Mouse (Mus musculus): ENCODE measurements around the gene Gla.

The Gla gene

DNA sequence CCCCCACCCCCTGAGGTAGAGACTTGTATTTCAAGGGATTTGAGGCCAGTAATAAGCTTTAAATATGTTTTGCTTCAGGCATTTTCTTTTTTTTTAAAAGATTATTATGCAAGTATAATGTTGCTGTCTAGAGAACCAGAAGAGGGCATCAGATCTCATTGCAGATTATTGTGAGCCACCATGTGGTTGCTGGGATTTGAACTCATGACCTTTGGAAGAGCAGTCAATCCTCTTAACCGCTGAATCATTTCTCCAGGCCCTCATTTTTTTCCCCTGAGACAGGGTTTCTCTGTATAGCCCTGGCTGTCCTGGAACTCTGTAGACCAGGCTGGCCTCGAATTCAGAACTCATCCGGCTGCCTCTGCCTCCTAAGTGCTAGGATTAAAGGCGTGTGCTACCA is 12.7 kb downstream of the Gla start:
- no peak for DNase-seq

DNA sequence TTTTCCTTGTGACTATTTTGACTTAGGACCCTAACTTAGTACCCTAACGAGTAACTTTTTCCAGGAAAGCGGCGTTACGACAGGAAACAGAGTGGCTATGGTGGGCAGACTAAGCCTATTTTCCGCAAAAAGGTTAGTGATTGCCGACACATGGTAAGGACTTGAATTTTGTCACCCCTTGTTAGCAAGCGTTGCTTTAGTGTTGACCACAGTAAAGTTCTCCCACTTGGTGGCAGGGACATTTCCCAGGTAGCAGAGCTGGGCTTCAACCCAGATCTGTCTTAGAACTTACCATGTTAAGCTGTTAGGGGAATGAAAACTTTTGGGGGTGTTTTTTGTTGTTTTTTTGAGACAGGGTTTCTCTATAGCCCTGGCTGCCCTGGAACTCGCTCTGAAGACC is 14.5 kb downstream of the Gla start:
- no peak for DNase-seq

DNA sequence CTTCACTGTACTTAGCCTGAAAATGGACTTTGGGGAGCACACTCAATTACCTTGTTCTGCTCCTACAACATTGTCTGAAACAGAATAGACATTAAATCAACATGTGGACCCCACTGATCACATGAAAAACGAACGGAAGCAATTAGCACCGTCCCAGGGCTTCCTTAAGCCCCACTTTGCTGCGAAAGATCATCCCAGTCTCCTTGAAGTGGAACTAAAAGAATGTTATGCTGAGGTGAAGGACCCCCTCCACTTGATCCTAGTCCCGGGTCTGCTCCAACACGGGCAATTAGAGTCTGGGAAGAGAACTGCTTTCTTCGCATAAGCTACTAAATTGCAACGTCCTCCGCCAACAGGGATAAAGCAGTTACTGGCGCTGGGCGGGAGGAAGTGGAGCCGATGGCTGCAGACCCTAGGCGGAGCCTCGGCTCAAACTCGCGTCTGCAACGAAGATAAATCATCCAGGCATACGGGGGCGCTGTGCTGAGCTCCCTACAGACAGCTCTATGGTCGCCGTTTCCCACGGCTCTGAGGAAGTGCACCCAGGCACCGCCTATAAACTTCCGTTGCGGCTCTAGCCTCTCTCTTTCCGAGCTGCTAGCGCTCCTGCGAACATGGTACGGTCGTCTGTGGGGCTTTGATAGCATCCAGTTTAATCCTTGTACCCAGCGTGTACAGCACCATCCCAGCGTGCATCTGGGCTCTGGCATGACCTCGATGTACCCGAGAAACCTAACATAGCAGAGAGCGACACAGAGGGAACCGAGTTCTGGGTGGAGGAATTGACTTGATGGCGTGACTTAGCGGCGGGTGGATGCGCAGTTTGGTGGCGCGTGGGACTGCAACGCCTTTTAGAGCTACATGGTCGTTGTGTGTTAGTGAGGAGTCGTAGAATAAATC is 15.6 kb downstream of the Gla start, which contains the start of gene Rpl36a:
Gene Rpl36a (plus strand): TSS at position 552 of the 900 bp plus-strand sequence.
- DNase-seq: peak; percentile 93

DNA sequence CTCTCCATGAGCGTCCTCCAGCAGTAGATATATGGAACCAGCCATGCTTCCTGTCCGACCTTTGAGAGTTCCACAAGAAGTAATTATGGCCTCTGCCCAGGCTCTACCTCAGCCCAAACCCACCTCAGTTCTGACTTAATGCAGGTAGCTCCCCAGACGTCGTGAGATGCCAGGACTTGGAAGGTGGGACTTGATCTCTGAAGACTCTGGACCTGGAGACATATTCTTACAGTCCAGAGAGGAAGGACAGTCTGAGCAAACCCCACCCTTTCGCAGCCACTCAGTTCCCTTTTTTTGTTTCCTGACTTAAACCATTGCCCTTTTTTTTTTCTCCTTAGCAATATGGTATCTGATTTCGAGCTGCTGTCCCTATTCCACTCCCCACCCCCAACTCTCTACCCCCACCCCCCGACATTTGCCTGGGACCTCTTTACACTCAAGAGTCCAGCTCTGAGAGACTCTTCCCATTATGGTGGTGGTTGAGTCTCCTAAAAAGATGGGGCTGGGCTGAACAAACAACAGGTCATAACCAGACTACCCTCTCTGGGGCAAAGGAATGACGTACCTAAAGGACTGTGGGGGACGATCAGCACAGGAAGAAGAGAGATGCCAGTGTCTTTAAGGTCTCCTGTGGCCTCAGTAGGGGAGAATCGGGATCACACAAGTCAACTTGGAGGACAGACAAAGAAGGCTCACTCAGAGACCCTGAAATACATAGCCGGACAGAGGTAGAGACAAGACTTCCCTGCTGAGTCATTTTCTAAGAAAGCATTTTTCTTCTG is 17.8 kb downstream of the Gla start, which contains the start of gene Btk:
Gene Btk (minus strand): TSS at position 683 of the 782 bp plus-strand sequence.
- DNase-seq: no peak

DNA sequence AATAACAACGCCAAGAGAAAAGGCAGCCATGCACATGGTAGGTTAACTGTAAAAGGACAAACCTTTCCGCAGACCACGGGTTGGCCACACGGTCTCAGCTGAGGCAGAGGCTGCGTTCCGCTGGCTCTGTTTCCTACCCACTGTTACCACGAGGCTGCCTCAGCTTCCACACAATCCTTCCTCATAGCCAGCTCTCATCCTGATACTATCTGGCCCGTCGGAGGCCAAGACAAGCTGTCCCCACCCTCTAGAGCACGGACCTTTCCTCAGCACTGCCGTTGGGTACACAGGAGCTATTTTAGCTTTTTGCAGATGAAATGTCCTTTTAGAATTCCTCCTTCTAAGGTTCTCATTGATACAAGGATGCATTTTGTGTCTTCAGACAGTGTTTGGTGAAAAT is 18.7 kb downstream of the Gla start:
- DNase-seq: no peak

DNA sequence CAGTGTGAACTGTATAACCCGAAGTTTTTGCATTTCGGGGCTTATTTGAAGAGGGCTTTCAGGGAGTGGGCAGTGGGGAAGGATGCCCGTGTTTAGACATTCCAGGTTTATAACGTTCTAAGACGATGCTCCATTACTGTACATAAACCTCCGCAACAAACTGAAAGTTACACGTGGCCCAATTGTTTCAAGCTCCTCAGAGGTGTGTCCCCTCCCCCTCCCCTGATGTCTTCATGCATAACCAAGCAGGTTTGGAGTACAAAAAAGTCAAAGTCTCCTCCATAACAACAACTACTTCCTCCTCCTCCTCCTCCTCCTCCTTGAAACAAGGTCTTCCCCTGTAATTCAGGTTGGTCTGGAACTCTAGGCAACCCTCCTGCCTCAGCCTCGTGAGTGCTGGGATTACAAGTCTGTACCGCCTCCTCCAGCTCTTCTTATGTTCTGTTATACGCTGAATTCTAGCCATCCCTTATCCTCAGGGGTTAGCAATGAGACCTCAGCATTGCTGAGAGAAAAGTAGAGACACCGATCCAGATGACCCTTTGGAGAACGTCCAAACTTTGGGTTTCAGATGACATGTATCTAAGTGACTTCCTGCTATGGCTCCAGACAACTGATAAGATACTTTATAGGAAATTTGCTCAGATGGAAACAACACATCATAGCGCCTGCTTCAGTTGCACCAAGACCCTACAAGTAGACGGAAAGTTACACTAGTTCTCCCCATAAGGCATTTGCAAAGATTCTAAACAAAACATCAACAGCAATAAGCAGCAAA is 20.2 kb downstream of the Gla start:
- no peak for DNase-seq

DNA sequence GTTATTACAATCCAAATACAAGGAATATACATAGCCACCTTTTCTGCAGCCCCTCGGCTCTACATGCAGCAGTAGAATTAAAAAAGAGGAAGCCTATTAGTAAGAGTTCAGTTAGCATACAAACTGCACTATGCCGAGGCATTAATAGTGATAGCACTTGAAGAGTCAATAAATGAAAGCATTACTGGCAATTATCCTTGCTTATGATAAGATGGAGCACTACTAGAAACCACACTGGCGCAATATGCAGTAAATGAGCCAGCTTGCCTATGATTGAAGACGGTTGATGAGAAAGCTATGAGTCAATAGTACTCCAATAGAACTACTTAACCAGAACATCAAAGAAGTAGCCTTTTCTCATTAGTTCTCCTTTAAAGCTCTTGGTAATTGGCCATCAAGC is 23.0 kb downstream of the Gla start:
- DNase-seq: no peak

DNA sequence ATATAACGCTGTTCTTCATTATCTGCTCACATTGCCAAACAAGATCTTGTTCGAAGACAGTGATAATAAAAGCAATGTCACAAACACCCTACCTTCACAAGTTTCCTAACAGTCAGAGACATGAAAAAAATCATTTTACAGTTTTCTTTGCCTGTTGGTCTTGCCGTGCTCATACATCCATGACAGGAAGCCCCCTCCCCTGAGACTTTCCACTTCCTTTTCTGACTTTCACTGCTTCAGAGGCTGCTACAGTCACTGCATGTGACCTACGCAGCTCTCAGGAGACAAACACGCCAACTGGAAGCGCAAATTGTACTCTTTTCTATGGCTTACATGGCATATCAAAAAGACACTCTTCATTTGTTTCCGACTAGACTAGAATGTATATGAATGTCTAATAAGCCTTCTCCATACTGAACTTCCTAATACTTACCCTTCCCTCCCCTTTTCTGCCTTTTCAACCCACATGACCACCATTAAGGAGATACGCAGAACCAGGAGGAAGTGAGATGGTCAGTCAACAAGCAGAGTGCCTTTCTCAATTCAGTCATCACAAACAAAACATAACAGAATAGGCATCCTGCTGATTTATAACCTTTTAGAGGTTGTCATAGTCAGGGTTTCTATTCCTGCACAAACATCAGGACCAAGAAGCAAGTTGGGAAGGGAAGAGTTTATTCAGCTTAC is 34.2 kb downstream of the Gla start:
- DNase-seq: no peak

DNA sequence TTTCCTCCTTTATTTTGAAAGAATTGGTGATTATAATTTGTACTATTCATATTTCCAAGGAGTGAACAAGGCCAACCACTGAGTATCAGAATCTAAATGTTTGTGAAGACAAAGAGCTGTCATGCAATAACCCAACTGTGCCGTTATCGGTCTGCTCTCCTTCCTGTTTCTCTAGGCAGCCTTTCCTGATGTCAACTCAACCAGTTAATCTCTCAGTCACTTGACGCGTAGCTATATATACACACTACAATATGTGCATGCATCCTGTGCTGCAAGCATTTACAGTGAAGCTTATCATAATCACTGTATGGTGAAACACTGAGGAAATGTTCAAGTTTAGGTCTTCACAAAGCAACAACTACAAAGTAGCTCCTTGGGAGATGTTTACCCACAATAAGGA is 36.6 kb downstream of the Gla start:
- DNase-seq: no peak

DNA sequence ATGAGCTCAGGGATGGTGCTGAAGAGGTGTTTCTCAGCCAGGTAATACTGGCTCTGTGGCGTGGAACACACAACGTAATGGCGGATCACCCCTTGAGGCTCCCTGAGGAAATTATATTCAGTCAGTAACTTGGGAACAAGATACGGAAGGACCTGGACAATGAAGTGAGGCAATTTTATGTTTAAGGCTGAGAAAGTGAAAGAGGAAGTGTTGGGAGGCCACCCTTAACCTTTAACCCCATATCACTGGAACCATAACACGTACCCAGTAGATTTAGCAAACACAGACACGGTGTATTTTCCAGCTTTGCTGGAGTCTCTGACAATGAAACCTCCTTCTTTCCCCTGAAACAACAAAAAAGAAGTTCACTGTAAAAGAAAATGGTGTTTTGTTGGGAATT is 46.5 kb downstream of the Gla start:
- DNase-seq: no peak

DNA sequence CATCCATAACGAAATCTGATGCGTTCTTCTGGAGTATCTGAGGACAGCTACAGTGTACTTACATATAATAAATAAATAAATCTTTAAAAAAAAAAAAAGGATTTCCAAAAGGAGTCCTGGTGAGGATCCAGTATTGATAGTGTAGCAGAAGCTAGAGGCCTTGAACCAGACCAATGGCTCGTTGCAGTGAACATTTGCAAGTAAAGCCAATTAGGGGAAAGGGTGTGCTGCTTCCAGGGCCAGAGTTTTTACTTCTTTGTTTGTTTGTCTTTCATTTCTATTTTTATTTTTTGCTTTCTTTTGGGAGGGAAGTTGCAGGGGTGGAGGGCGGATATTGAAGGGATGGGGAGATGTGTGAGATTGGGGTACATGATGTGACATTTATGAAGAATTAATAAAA is 47.6 kb downstream of the Gla start:
- DNase-seq: no peak

DNA sequence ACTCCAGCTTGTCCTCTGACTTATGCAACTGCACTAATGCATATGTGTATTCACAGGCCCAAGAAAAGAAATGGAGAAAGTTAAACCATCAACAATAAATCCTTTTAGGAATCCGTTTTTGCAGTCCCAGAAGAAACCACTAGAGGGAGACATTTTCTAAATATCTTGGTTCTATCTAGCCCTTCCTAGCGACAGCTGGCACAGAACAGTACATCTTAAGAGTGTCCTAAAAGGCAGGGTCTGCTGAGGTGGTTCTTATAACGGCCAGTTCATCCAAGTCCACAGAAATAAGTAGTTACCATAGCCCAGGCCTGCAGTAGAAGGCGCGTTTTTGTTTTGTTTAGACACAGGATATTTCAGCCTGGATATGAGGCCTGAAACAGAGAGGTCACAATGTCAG is 50.0 kb downstream of the Gla start:
- DNase-seq: peak; percentile 4 to 29

DNA sequence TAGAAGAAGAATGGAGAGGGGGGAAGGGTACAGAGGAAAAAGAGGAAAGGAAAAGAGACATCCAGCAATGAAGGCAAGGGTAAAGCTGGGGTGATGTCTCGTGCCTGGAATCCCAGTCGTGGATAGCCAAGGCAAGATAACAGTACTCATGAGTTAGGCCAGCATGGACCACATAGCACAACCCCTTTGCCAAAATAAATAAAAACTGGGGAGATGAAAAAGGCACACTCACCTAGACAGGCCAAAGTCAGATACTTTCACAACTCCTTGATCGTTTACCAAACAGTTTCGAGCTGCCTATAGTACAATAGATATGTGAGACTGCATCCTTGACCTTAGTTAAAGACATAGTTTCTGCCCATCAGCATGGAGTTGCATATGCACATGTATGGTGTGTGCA is 53.6 kb downstream of the Gla start:
- no peak for DNase-seq

DNA sequence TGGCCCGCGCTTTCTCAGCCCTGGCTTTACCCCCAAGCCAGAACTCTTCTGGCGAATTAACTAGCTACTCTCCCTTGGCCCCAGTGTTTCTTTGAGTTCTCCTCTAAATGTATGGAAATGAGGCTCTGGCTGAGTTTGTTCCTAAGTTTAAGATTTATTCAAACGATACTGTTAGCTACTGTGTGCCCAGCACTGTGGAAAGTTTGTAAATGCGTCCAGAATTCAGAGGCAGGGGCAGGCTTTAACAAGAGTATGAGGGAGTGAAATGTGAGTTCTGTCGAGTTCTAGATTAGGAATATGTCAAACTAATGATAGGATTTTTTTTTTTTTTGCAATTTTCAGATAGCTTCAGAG is 59.0 kb downstream of the Gla start:
- DNase-seq: no peak

DNA sequence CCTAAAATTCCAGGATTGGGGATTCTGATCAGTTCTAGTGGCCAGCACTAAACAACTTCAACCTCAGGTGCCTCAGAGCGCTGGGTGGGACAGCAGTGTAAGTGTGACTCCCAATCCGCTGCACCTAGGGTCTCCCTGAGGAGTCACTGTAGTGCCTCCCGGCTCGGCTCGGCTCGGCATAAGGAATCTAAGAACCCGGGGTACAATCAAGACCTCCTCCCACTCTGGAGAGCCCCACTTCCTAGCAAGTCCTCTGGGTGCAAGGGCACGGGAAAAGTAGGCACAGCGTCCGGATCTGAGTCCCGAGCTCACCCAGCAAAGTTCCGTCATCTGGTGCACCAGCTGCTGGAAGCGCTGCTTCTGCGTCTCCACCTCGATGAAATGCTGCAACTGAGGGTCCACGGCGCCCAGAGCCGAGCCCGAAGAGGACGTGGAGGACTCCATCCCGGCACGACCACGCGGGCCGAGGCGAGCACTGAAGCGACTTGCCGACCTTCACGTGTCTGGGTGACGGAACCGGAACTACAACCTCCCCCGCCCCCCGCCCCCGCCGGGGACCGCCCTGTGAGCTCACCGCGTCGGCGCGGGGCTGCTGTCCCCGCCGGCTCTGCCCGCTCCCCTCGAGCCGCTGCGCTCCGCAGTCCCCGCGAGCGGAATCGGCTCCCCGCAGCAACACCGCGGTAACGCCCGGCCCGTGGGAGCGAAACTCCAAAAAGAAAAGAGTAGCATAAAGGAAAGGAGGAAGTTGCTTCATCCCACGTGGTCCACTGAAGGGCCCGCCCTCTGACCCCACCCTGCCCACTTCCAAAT is 59.6 kb downstream of the Gla start, which contains the start of gene Timm8a1:
Gene Timm8a1 (minus strand): TSS at position 721 of the 810 bp plus-strand sequence.
- peak; percentile 37 to 74 for DNase-seq

DNA sequence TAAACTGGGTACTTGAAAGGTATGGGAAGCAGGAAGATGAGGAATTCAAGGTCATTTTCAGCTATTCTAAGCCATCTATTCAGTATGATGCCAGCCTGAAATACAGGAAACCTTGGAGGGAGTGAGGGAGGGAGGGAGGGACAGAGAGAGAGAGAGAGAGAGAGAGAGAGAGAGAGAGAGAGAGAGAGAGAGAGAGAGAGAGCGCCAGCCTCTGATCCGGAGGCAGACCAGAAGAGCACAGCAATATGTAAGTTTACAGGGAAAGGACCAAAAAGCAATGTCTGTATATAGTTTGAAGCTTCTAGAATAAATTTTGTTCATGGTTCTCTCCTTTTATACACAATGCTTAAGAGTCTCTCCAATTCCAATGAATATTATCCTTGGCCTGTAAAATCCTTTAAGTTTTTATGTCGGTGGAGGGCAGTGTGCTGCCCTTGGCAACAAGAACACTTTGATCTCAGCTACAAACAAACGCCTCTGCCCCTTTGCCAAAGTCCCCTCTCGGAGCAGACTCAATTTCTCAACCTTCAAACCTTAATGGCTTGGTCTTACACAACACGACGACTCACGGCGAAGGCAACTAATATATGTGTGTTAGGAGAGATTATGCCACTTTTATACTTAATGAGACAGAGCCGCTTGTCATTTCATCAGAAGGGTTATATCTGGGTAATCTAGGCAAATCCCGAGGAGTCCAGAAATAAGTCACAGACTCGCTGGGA is 60.4 kb downstream of the Gla start:
- peak; percentile 23 to 41 for DNase-seq

DNA sequence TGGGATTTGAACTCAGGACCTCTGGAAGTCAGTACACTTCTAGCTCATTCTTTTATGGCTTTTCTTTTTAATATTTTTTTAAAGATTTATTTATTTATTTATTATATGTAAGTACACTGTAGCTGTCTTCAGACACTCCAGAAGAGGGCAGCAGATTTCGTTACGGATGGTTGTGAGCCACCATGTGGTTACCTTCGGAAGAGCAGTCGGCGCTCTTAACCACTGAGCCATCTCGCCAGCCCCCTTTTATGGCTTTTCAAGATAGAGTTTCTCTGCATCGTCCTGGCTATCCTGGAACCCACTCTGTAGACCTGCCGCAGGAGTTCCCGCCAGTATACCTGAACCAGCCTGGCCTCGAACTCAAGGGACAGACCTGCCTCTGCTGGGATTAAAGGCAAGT is 61.1 kb downstream of the Gla start:
- DNase-seq: peak in 1 of 2 experiments; percentile 1

All from kidney, postnatal 36 days (tissue).